8 mouse cellular contexts compared by ENCODE assay signal in the genomic region with DNA sequence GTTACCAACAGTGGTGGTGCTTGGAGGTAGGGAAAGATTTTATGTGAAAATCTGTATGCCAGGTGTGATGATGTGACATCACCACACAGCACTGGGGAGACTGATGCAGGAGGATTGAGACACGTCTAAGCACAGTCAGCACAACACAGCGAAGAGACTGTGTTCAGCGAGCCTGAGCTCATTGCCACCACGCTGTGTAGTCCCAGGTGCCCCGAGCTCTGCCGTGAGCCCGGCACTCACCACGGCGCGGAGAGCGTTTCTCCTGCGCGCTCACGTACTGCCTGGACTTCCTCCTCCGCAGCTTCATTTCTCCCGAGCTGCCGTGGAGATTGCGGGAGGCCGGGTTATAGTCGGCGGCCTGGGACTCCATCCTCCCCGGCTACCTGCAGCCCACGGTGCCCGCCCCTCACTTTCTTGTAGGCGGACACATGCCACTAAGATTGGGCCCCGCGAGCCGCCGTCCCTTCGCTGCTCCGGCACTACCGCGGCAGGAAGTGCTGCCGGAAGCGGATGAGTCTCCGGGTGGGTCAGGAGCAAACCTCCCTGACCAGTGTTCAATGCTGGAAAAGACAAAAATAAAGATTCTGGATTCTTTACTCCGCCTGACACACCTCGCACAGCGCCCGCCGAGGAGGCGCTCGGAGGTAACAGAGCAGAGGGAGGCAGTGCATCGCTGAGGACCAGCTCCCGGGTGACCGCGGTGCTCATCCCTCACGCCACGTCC. TPM values are rescaled to one million over a fixed set of nuclear protein-coding genes. Genes with fewer than 3 reads are reported as not detected.
DNase-seq lines count a peak whose midpoint lies in the region; ATAC-seq lines count a peak whose summit lies in the region.

No protein-coding gene starts in this region.

- intact Hi-C loops in gastrocnemius, postnatal 14 days (cut with DNase I; ENCODE audit: low total_unique reads), result no loop called here
- intact Hi-C loops in left cerebral cortex, postnatal 10 days (cut with DNase I), result loop anchor here (5.0 kb wide), 1 partner anchor 52 kb away; a partner anchor contains a TSS

- peak; percentile 84 for ATAC-seq in intestine, embryonic 14.5 days (replicated peaks; ENCODE audit: low FRiP score, low TSS enrichment, low read depth)
- peak; percentile 85 for ATAC-seq in megakaryocyte progenitor cell, adult 5-6 weeks (replicated peaks; ENCODE audit: poor library complexity)

- H3K4me1 ChIP-seq in intestine, embryonic 14.5 days (replicated peaks; ENCODE audit: control insufficient read depth, insufficient read depth, low read length), result peaks cover 8% of the 10 kb centered on the region

- H3K27me3 ChIP-seq in intestine, embryonic 14.5 days (replicated peaks; ENCODE audit: control insufficient read depth, insufficient read depth, low read length), result no peaks in the 10 kb centered on the region

- WGBS in intestine, embryonic 14.5 days, result under 1% methylated on average over 49 of the region's 49 CpGs

- peak overlapping the region; percentile 96 for H3K4me3 ChIP-seq in intestine, embryonic 14.5 days (ENCODE audit: low read depth, low read length)

- H3K9ac ChIP-seq in intestine, embryonic 14.5 days (ENCODE audit: low read length), result peak overlapping the region; percentile 84

- H3K36me3 ChIP-seq in intestine, embryonic 14.5 days (ENCODE audit: control insufficient read depth, insufficient read depth, low read length), result 0 out of 2 replicates have a peak, but pooled peaks cover 1% of the 10 kb centered on the region

- H3K4me2 ChIP-seq in intestine, embryonic 14.5 days (ENCODE audit: low read length), result peak overlapping the region; percentile 93

- peak overlapping the region; percentile 65 for H3K27ac ChIP-seq in intestine, embryonic 14.5 days (ENCODE audit: low read depth)

- peak; percentile 94 to 95 for DNase-seq in adrenal gland, adult 18-20 months (ENCODE audit: low spot score in 2 of 2)
- peak; percentile 94 for DNase-seq in embryo, embryonic 10.5 days (ENCODE audit: low spot score)
- DNase-seq in gastrocnemius, postnatal 14 days, result peak; percentile 93
- peak; percentile 96 for DNase-seq in intestine, embryonic 14.5 days (ENCODE audit: low spot score)
- peak; percentile 92 to 95 for DNase-seq in left cerebral cortex, postnatal 10 days (ENCODE audit: extremely low spot score in 1 of 2, low spot score in 2 of 2)
- DNase-seq in right cerebral cortex, postnatal 10 days (ENCODE audit: low spot score in 2 of 2), result peak; percentile 96
- peak; percentile 93 for DNase-seq in urinary bladder, postnatal 14 days (ENCODE audit: low spot score)

- H3K9me3 ChIP-seq in intestine, embryonic 14.5 days (ENCODE audit: control insufficient read depth, low read length), result no peaks in the 10 kb centered on the region

RNA-seq across cellular contexts. Expression of a gene that starts 0.8 kb away (rescaled TPM):
- 10 to 100 TPM; 11.0 to 13.8 TPM for total RNA-seq in adrenal gland, adult 18-20 months (2021)
- 1 to 10 TPM; 3.3 to 4.6 TPM for total RNA-seq in gastrocnemius, postnatal 14 days (2021)
- 18.5 and 19.6 TPM in 2 replicates for polyA plus RNA-seq in intestine, embryonic 14.5 days (2014; fragmentation: Nextera tagmentation; extraction: Ambion mirVana)
- total RNA-seq in left cerebral cortex, postnatal 10 days (2021), result 10 to 100 TPM; 15.0 to 16.6 TPM
- total RNA-seq in megakaryocyte progenitor cell, adult 5-6 weeks (2015), result 35.3 and 47.1 TPM in 2 replicates
- 7.4 and 7.8 TPM in 2 replicates for total RNA-seq in megakaryocyte progenitor cell, adult 5-6 weeks (2017)

RNA-seq across cellular contexts. Expression of a gene that starts 5.3 kb away (rescaled TPM):
- total RNA-seq in adrenal gland, adult 18-20 months (2021), result 10 to 100 TPM; 22.9 to 29.6 TPM
- 1 to 10 TPM; 1.8 to 6.0 TPM for total RNA-seq in gastrocnemius, postnatal 14 days (2021)
- polyA plus RNA-seq in intestine, embryonic 14.5 days (2014; fragmentation: Nextera tagmentation; extraction: Ambion mirVana), result 2.1 and 2.9 TPM in 2 replicates
- 1 to 10 TPM; 5.5 to 7.1 TPM for total RNA-seq in left cerebral cortex, postnatal 10 days (2021)
- total RNA-seq in megakaryocyte progenitor cell, adult 5-6 weeks (2015), result 63.5 and 65.1 TPM in 2 replicates
- 161 and 179 TPM in 2 replicates for total RNA-seq in megakaryocyte progenitor cell, adult 5-6 weeks (2017)

RNA-seq across cellular contexts. Expression of a gene that starts 54.2 kb away (rescaled TPM):
- 100 to 1,000 TPM; 112 to 150 TPM for total RNA-seq in adrenal gland, adult 18-20 months (2021)
- total RNA-seq in gastrocnemius, postnatal 14 days (2021), result 10 to 100 TPM; 32.3 to 36.7 TPM
- polyA plus RNA-seq in intestine, embryonic 14.5 days (2014; fragmentation: Nextera tagmentation; extraction: Ambion mirVana), result 21.8 and 22.4 TPM in 2 replicates
- 10 to 100 TPM; 83.8 to 85.7 TPM for total RNA-seq in left cerebral cortex, postnatal 10 days (2021)
- 25.8 and 26.6 TPM in 2 replicates for total RNA-seq in megakaryocyte progenitor cell, adult 5-6 weeks (2015)
- total RNA-seq in megakaryocyte progenitor cell, adult 5-6 weeks (2017), result 48.7 and 49.7 TPM in 2 replicates

RNA-seq across cellular contexts. Expression of a gene that starts 54.2 kb away (rescaled TPM):
- total RNA-seq in adrenal gland, adult 18-20 months (2021), result 10 to 100 TPM; 12.2 to 13.9 TPM
- total RNA-seq in gastrocnemius, postnatal 14 days (2021), result 1 to 10 TPM; 5.9 to 6.7 TPM
- polyA plus RNA-seq in intestine, embryonic 14.5 days (2014; fragmentation: Nextera tagmentation; extraction: Ambion mirVana), result 11.1 and 12.2 TPM in 2 replicates
- total RNA-seq in left cerebral cortex, postnatal 10 days (2021), result 1 to 10 TPM; 5.2 to 7.6 TPM
- 6.9 and 10.4 TPM in 2 replicates for total RNA-seq in megakaryocyte progenitor cell, adult 5-6 weeks (2015)
- total RNA-seq in megakaryocyte progenitor cell, adult 5-6 weeks (2017), result 8.0 and 10.0 TPM in 2 replicates

Comparison
In these comparisons a context has a peak if more than half of its experiments do, and no peak if none do; other contexts are left out.
1. Peak in every context shown above with its lines: DNase-seq, ATAC-seq, H3K4me3 ChIP-seq and H3K27ac ChIP-seq.